Mouse (Mus musculus): ENCODE results near the gene Olfr53. TPM values are rescaled to one million over a fixed set of nuclear protein-coding genes. Genes with fewer than 3 reads are reported as not detected.

Gene Olfr53
- polyA plus RNA-seq, 1 experiment from 2014 or later: not detected

GRCm38 (mm10) chr7:140681651-140682050, 35.4 kb downstream of the Olfr53 start, which contains the start of gene Olfr45:
Gene Olfr45, plus strand, starts transcription at chr7:140681951.
- no peak within 1 kb of the TSS for H3K9ac ChIP-seq
- no peak within 1 kb of the TSS for H3K4me2 ChIP-seq
- 97% methylated on average over 1 of the region's 1 CpGs for WGBS
- H3K27ac ChIP-seq (ENCODE audit: low read depth): no peak within 1 kb of the TSS
- ATAC-seq (ENCODE audit: insufficient read depth) (no peak), DNase-seq (no peak)
- H3K4me1 ChIP-seq (ENCODE audit: insufficient read depth): no peaks in the 10 kb centered on the region
- no peaks in the 10 kb centered on the region for H3K36me3 ChIP-seq (ENCODE audit: insufficient read depth)
- TF ChIP-seq CTCF (IDR thresholded peaks at IDR 0.05; ENCODE audit: low read depth): no peak
- no peak within 1 kb of the TSS for H3K4me3 ChIP-seq (ENCODE audit: low read depth, low read length)
- H3K9me3 ChIP-seq (ENCODE audit: low read depth, low read length): no peaks in the 10 kb centered on the region; the same call in 1 of the 2 replicates
- no peaks in the 10 kb centered on the region for H3K27me3 ChIP-seq (ENCODE audit: insufficient read depth, low read length)

GRCm38 (mm10) chr7:140696967-140697366, 50.7 kb downstream of the Olfr53 start, which contains the start of gene Olfr541:
Gene Olfr541, plus strand, starts transcription at chr7:140697267.
- DNase-seq: no peak
- ATAC-seq (ENCODE audit: insufficient read depth): no peak
- Histone ChIP-seq H3K9ac (no peak within 1 kb of the TSS), H3K36me3 (ENCODE audit: insufficient read depth) (no peaks in the 10 kb centered on the region), H3K9me3 (ENCODE audit: low read depth, low read length) (no peaks in the 10 kb centered on the region), H3K27ac (ENCODE audit: low read depth) (no peak within 1 kb of the TSS), H3K4me3 (ENCODE audit: low read depth, low read length) (no peak within 1 kb of the TSS), H3K4me1 (ENCODE audit: insufficient read depth) (no peaks in the 10 kb centered on the region), H3K4me2 (no peak within 1 kb of the TSS), H3K27me3 (ENCODE audit: insufficient read depth, low read length) (no peaks in the 10 kb centered on the region)
- TF ChIP-seq CTCF (IDR thresholded peaks at IDR 0.05; ENCODE audit: low read depth): no peak

Other genes with a start within 250 kb of the Olfr53 start
- gene Olfr531, start 243.5 kb upstream of the Olfr53 start, polyA plus RNA-seq (2014; fragmentation: Nextera tagmentation; extraction: Ambion mirVana): not detected in 2 replicates
- not detected in 2 replicates for gene Olfr532, start 224.8 kb upstream of the Olfr53 start, polyA plus RNA-seq (2014; fragmentation: Nextera tagmentation; extraction: Ambion mirVana)
- not detected in 2 replicates for gene Olfr533, start 183.1 kb upstream of the Olfr53 start, polyA plus RNA-seq (2014; fragmentation: Nextera tagmentation; extraction: Ambion mirVana)
- gene Olfr535, start 162.2 kb upstream of the Olfr53 start, polyA plus RNA-seq (2014; fragmentation: Nextera tagmentation; extraction: Ambion mirVana): not detected in 2 replicates
- not detected in 2 replicates for gene Olfr536, start 139.1 kb upstream of the Olfr53 start, polyA plus RNA-seq (2014; fragmentation: Nextera tagmentation; extraction: Ambion mirVana)
- not detected in 2 replicates for gene Olfr538, start 78.6 kb upstream of the Olfr53 start, polyA plus RNA-seq (2014; fragmentation: Nextera tagmentation; extraction: Ambion mirVana)
- not detected in 2 replicates for gene Olfr46, start 45.2 kb upstream of the Olfr53 start, polyA plus RNA-seq (2014; fragmentation: Nextera tagmentation; extraction: Ambion mirVana)
- gene Olfr61, start 17.5 kb upstream of the Olfr53 start, polyA plus RNA-seq (2014; fragmentation: Nextera tagmentation; extraction: Ambion mirVana): not detected in 2 replicates
- not detected in 2 replicates for gene Olfr539, start 13.5 kb downstream of the Olfr53 start, polyA plus RNA-seq (2014; fragmentation: Nextera tagmentation; extraction: Ambion mirVana)
- not detected in 2 replicates for gene Olfr45, start 35.5 kb downstream of the Olfr53 start, polyA plus RNA-seq (2014; fragmentation: Nextera tagmentation; extraction: Ambion mirVana)
- not detected in 2 replicates for gene Olfr541, start 50.8 kb downstream of the Olfr53 start, polyA plus RNA-seq (2014; fragmentation: Nextera tagmentation; extraction: Ambion mirVana)
- gene Cyp2e1, start 117.3 kb downstream of the Olfr53 start, polyA plus RNA-seq (2014; fragmentation: Nextera tagmentation; extraction: Ambion mirVana): 0.09 TPM in 1 of 2 replicates, not detected in the other
- 0.68 TPM in 1 of 2 replicates, not detected in the other for gene Syce1, start 141.4 kb downstream of the Olfr53 start, polyA plus RNA-seq (2014; fragmentation: Nextera tagmentation; extraction: Ambion mirVana)
- 0.77 and 0.83 TPM in 2 replicates for gene Zfp941, start 175.7 kb downstream of the Olfr53 start, polyA plus RNA-seq (2014; fragmentation: Nextera tagmentation; extraction: Ambion mirVana)
- gene Urah, start 188.6 kb downstream of the Olfr53 start, polyA plus RNA-seq (2014; fragmentation: Nextera tagmentation; extraction: Ambion mirVana): 2.2 and 3.2 TPM in 2 replicates
- gene Scgb1c1, start 199.1 kb downstream of the Olfr53 start, polyA plus RNA-seq (2014; fragmentation: Nextera tagmentation; extraction: Ambion mirVana): not detected in 2 replicates
- 0.18 TPM in 1 of 2 replicates, not detected in the other for gene Odf3, start 201.4 kb downstream of the Olfr53 start, polyA plus RNA-seq (2014; fragmentation: Nextera tagmentation; extraction: Ambion mirVana)
- not detected in 2 replicates for gene Gm45785, start 209.9 kb downstream of the Olfr53 start, polyA plus RNA-seq (2014; fragmentation: Nextera tagmentation; extraction: Ambion mirVana)
- gene Ric8a, start 210.5 kb downstream of the Olfr53 start, polyA plus RNA-seq (2014; fragmentation: Nextera tagmentation; extraction: Ambion mirVana): 53.8 and 54.8 TPM in 2 replicates
- gene Bet1l, start 211.1 kb downstream of the Olfr53 start, polyA plus RNA-seq (2014; fragmentation: Nextera tagmentation; extraction: Ambion mirVana): 40.9 and 47.0 TPM in 2 replicates
- gene Psmd13, start 235.5 kb downstream of the Olfr53 start, polyA plus RNA-seq (2014; fragmentation: Nextera tagmentation; extraction: Ambion mirVana): 139 and 167 TPM in 2 replicates
- 16.6 and 18.2 TPM in 2 replicates for gene Sirt3, start 235.9 kb downstream of the Olfr53 start, polyA plus RNA-seq (2014; fragmentation: Nextera tagmentation; extraction: Ambion mirVana)